In the genomic region with DNA sequence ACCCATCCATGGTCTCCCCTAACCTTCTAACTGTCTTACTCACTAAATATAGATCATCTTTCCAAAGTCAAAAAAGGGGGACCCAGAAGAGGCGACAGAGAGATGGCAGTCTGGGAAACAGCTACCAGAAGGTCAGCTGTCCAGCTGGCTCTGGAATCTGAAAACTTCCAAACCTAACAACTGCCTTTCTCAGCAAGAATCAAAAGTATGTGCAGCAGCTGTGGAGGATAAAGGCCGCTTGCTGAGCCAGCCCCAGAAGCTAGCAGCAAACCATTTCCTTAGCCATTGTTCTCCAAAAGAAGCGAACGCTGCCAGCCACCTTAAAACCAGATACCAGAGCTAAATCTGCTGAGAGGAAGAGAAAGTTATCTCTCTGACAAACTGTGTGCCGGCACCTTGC, we compare ENCODE assay signal across 8 mouse cellular contexts. TPM values are rescaled to one million over a fixed set of nuclear protein-coding genes. Genes with fewer than 3 reads are reported as not detected.
DNase-seq lines count a peak whose midpoint lies in the region; ATAC-seq lines count a peak whose summit lies in the region.

No protein-coding gene starts in this region.

- peaks cover 6% of the 10 kb centered on the region for H3K36me3 ChIP-seq in embryonic facial prominence, embryonic 10.5 days (replicated peaks)
- no peaks in the 10 kb centered on the region for H3K36me3 ChIP-seq in hindbrain, embryonic 15.5 days

- H3K4me2 ChIP-seq in hindbrain, embryonic 15.5 days: no peak overlapping the region

- intact Hi-C loops in gastrocnemius, postnatal 36 days (cut with DNase I): loop anchor here (5.0 kb wide), 1 partner anchor 38 kb away; no protein-coding TSS in a partner anchor

- no peak for ATAC-seq in hindbrain, embryonic 15.5 days (ENCODE audit: low FRiP score, low read depth)

- WGBS in embryonic facial prominence, embryonic 10.5 days: 9% methylated on average over 5 of the region's 5 CpGs
- WGBS in hindbrain, embryonic 15.5 days: 4% methylated on average over 5 of the region's 5 CpGs

- no peaks in the 10 kb centered on the region for H3K27me3 ChIP-seq in embryonic facial prominence, embryonic 10.5 days (replicated peaks; ENCODE audit: low read depth, poor library complexity, severe bottlenecking)
- no peaks in the 10 kb centered on the region for H3K27me3 ChIP-seq in hindbrain, embryonic 15.5 days

- H3K4me3 ChIP-seq in embryonic facial prominence, embryonic 10.5 days: no peak overlapping the region
- no peak overlapping the region for H3K4me3 ChIP-seq in hindbrain, embryonic 15.5 days

- H3K27ac ChIP-seq in embryonic facial prominence, embryonic 10.5 days (replicated peaks): peak overlapping the region; percentile 51
- H3K27ac ChIP-seq in hindbrain, embryonic 15.5 days (replicated peaks): peak overlapping the region; percentile 51

- no peak overlapping the region for H3K9ac ChIP-seq in hindbrain, embryonic 15.5 days

- peak; percentile 11 for DNase-seq in gastrocnemius, adult 18-20 months (ENCODE audit: low spot score)
- DNase-seq in gastrocnemius, postnatal 36 days: no peak
- DNase-seq in embryonic facial prominence, embryonic 10.5 days (ENCODE audit: low spot score): no peak
- peak; percentile 64 for DNase-seq in lung, postnatal 36 days
- no peak for DNase-seq in left cerebral cortex, adult 8-10 months (ENCODE audit: low spot score in 2 of 2)
- no peak for DNase-seq in thymus, postnatal 36 days
- DNase-seq in adrenal gland, postnatal 4 days (ENCODE audit: low spot score in 2 of 2): no peak

- H3K4me1 ChIP-seq in embryonic facial prominence, embryonic 10.5 days: peaks cover 19% of the 10 kb centered on the region
- peaks cover 25% of the 10 kb centered on the region for H3K4me1 ChIP-seq in hindbrain, embryonic 15.5 days (replicated peaks)

- H3K9me3 ChIP-seq in embryonic facial prominence, embryonic 10.5 days: no peaks in the 10 kb centered on the region
- no peaks in the 10 kb centered on the region for H3K9me3 ChIP-seq in hindbrain, embryonic 15.5 days

RNA-seq across cellular contexts. Expression of gene Macf1, which starts 59.7 kb away (rescaled TPM):
- 10 to 100 TPM; 49.0 to 55.4 TPM for total RNA-seq in gastrocnemius, adult 18-20 months (2021)
- total RNA-seq in gastrocnemius, postnatal 36 days (2021): 10 to 100 TPM; 49.0 to 51.9 TPM
- polyA plus RNA-seq in embryonic facial prominence, embryonic 10.5 days (2016; fragmentation: Nextera tagmentation; extraction: Ambion mirVana): 46.0 and 47.4 TPM in 2 replicates
- polyA plus RNA-seq in hindbrain, embryonic 15.5 days (2015; fragmentation: Nextera tagmentation; extraction: Ambion mirVana): 69.2 and 71.9 TPM in 2 replicates
- total RNA-seq in left cerebral cortex, adult 8-10 months (2022): 100 to 1,000 TPM; 214 to 262 (median 235) TPM
- total RNA-seq in adrenal gland, postnatal 4 days (2021): 100 to 1,000 TPM; 176 to 202 TPM

Comparison
In these comparisons a context has a peak if more than half of its experiments do, and no peak if none do; other contexts are left out.
1. DNase-seq: peak in gastrocnemius, adult 18-20 months (single experiment) and lung, postnatal 36 days (single experiment); none in gastrocnemius, postnatal 36 days (0 of 2), embryonic facial prominence, embryonic 10.5 days (single experiment), left cerebral cortex, adult 8-10 months (0 of 2), thymus, postnatal 36 days (0 of 2) and adrenal gland, postnatal 4 days (0 of 2).